Mouse (Mus musculus) c-Kit-negative CD71-positive TER-119-positive erythroid progenitor cells, embryonic 14.5 days (primary cell): ENCODE results near the gene Zswim5.

Experiments used
- DNase-seq: peaks from one replicate; pipeline ENCODE4 v3.0.0-alpha.2; 2013; ENCODE audit warnings: low read depth, low spot score

The Zswim5 gene

GRCm38 (mm10) chr4:117005611-117006400, 128.6 kb downstream of the Zswim5 start:
- DNase-seq, result no peak

- DNase-seq, result no peak
Observed at GRCm38 (mm10) chr4:117007058-117007457, 129.9 kb downstream of the Zswim5 start.

GRCm38 (mm10) chr4:117010231-117010630, 133.1 kb downstream of the Zswim5 start:
- no peak for DNase-seq

GRCm38 (mm10) chr4:117013596-117013995, 136.4 kb downstream of the Zswim5 start:
- DNase-seq, result no peak

GRCm38 (mm10) chr4:117014901-117015415, 137.8 kb downstream of the Zswim5 start:
- no peak for DNase-seq

GRCm38 (mm10) chr4:117017738-117018137, 140.6 kb downstream of the Zswim5 start:
- no peak for DNase-seq

- no peak for DNase-seq
Observed at GRCm38 (mm10) chr4:117018327-117018726, 141.2 kb downstream of the Zswim5 start.

GRCm38 (mm10) chr4:117019206-117020134, 142.3 kb downstream of the Zswim5 start, which contains the start of gene Eif2b3:
Gene Eif2b3 (plus strand): TSS chr4:117019402.
- peak; percentile 87 for DNase-seq

GRCm38 (mm10) chr4:117023469-117023868, 146.3 kb downstream of the Zswim5 start:
- no peak for DNase-seq

- DNase-seq, result no peak
Observed at GRCm38 (mm10) chr4:117031105-117031504, 153.9 kb downstream of the Zswim5 start.
